In the genomic region with DNA sequence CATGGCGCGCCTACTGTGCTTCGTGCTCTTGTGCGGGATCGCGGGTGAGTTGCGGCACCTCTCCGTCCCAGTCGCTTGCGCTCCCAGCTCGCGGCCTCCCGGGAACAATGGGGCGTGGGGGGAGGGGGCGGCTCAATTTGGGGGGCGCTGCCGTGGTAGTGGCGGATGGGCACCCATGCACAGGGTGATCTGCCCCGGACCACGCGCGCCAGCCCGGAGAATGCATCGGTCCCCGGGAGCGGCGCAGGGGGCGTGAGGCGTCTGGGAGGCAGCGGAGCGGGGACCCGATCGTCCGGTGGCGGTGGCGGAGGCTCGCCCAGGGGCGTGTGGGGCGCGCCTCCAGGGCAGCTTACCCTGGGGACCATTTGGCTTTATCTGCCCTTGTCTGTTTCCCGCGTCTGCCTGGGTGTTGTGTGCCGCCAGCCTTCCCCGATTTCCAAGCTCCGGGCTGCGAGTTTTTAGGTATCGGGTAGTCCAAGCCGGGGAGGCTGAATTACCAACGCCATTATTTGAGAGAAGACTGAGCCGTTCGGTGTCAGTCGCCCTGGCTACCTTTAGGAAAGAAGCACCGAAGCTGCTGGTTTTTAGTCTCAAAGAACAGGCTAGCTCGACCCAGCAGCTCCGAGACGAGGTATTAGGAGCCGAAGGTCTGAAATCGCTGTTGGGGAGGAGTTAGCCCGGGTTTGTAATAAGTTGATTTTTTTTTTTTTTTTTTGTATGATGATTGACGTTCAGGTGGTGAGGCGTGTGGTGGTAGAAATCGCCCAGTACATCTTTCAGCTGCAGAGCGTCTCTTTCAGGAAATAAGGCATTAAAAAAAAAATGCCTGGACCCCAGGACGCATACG, we compare ENCODE assay signal across 8 mouse cellular contexts. TPM values are rescaled to one million over a fixed set of nuclear protein-coding genes. Genes with fewer than 3 reads are reported as not detected.
DNase-seq lines count a peak whose midpoint lies in the region; ATAC-seq and TF ChIP-seq lines count a peak whose summit lies in the region.

No protein-coding gene starts in this region.

- no peaks in the 10 kb centered on the region for H3K79me2 ChIP-seq in myocyte (ENCODE audit: control insufficient read depth, insufficient read depth)

- H3K27ac ChIP-seq in embryonic facial prominence, embryonic 14.5 days (replicated peaks; ENCODE audit: low read depth, low read length): peak overlapping the region; percentile 65
- peak overlapping the region; percentile 98 for H3K27ac ChIP-seq in hindbrain, embryonic 13.5 days
- peak overlapping the region; percentile 38; the same call in 1 of the 2 replicates for H3K27ac ChIP-seq in limb, embryonic 14.5 days (replicated peaks; ENCODE audit: low read depth, low read length)

- H3K4me2 ChIP-seq in embryonic facial prominence, embryonic 14.5 days (ENCODE audit: low read depth, low read length): peak overlapping the region; percentile 95
- H3K4me2 ChIP-seq in hindbrain, embryonic 13.5 days: peak overlapping the region; percentile 69
- peak overlapping the region; percentile 89 for H3K4me2 ChIP-seq in limb, embryonic 14.5 days (replicated peaks; ENCODE audit: low read depth, low read length, severe bottlenecking)
- peak overlapping the region; percentile 69 for H3K4me2 ChIP-seq in myocyte (ENCODE audit: low read depth)

- no peaks in the 10 kb centered on the region for H3K9me3 ChIP-seq in embryonic facial prominence, embryonic 14.5 days (ENCODE audit: control insufficient read depth, low read length)
- H3K9me3 ChIP-seq in hindbrain, embryonic 13.5 days: no peaks in the 10 kb centered on the region
- no peaks in the 10 kb centered on the region for H3K9me3 ChIP-seq in limb, embryonic 14.5 days (ENCODE audit: control insufficient read depth, low read length)

- H3K36me3 ChIP-seq in embryonic facial prominence, embryonic 14.5 days (ENCODE audit: control insufficient read depth, insufficient read depth, low read length): no peaks in the 10 kb centered on the region
- H3K36me3 ChIP-seq in hindbrain, embryonic 13.5 days: no peaks in the 10 kb centered on the region
- H3K36me3 ChIP-seq in limb, embryonic 14.5 days (ENCODE audit: control insufficient read depth, insufficient read depth, low read length): no peaks in the 10 kb centered on the region
- H3K36me3 ChIP-seq in myocyte (ENCODE audit: control insufficient read depth, insufficient read depth): no peaks in the 10 kb centered on the region

- TF ChIP-seq POLR2A in limb, embryonic 14.5 days (IDR thresholded peaks at IDR 0.05; ENCODE audit: borderline replicate concordance, extremely low read depth, insufficient read depth, insufficient read length): no peak
- no peak for TF ChIP-seq POLR2A in myocyte (IDR thresholded peaks at IDR 0.05; ENCODE audit: insufficient read length, low read depth)

- H3ac ChIP-seq in myocyte (ENCODE audit: control insufficient read depth, insufficient read length): peak overlapping the region; percentile 57

- ATAC-seq in embryonic facial prominence, embryonic 14.5 days (ENCODE audit: low read depth): peak; percentile 49
- ATAC-seq in hindbrain, embryonic 13.5 days (ENCODE audit: low FRiP score): peak; percentile 67
- ATAC-seq in limb, embryonic 14.5 days (ENCODE audit: low FRiP score, low read depth): peak; percentile 41; the same call in 1 of the 2 replicates
- no peak for ATAC-seq in activated CD4-positive, CD25-positive, alpha-beta regulatory T cell, adult 4 months

- peak overlapping the region; percentile 82 for H3K4me3 ChIP-seq in embryonic facial prominence, embryonic 14.5 days (ENCODE audit: low read depth, low read length)
- H3K4me3 ChIP-seq in hindbrain, embryonic 13.5 days: peak overlapping the region; percentile 93
- H3K4me3 ChIP-seq in limb, embryonic 14.5 days (replicated peaks; ENCODE audit: low read length): peak overlapping the region; percentile 83
- peak overlapping the region; percentile 25 for H3K4me3 ChIP-seq in myocyte

- H3K9ac ChIP-seq in embryonic facial prominence, embryonic 14.5 days (ENCODE audit: low read depth, low read length): peak overlapping the region; percentile 79
- peak overlapping the region; percentile 97 for H3K9ac ChIP-seq in hindbrain, embryonic 13.5 days
- H3K9ac ChIP-seq in limb, embryonic 14.5 days (ENCODE audit: low read depth, low read length, severe bottlenecking): peak overlapping the region; percentile 79

- H3K27me3 ChIP-seq in embryonic facial prominence, embryonic 14.5 days (replicated peaks; ENCODE audit: control insufficient read depth, insufficient read depth, low read length): 0 out of 2 replicates have a peak, but pooled peaks cover 4% of the 10 kb centered on the region
- no peaks in the 10 kb centered on the region for H3K27me3 ChIP-seq in hindbrain, embryonic 13.5 days
- H3K27me3 ChIP-seq in limb, embryonic 14.5 days (ENCODE audit: control insufficient read depth, insufficient read depth, low read length): no peaks in the 10 kb centered on the region
- no peaks in the 10 kb centered on the region for H3K27me3 ChIP-seq in myocyte (ENCODE audit: control insufficient read depth, insufficient read depth, insufficient read length)

- DNase-seq in left cerebral cortex, adult 18-20 months (ENCODE audit: low spot score in 2 of 2): peak; percentile 20 to 36
- no peak for DNase-seq in left cerebral cortex, adult 11 months (ENCODE audit: low spot score)
- peak; percentile 6 for DNase-seq in T-cell, adult 2 months (ENCODE audit: low spot score)
- DNase-seq in embryonic facial prominence, embryonic 14.5 days (ENCODE audit: low spot score): peak; percentile 16
- no peak for DNase-seq in limb, embryonic 14.5 days (ENCODE audit: low spot score)

- WGBS in embryonic facial prominence, embryonic 14.5 days: under 1% methylated on average over 35 of the region's 65 CpGs
- WGBS in hindbrain, embryonic 13.5 days: under 1% methylated on average over 62 of the region's 65 CpGs
- under 1% methylated on average over 49 of the region's 65 CpGs for WGBS in limb, embryonic 14.5 days

- peaks cover 5% of the 10 kb centered on the region for H3K4me1 ChIP-seq in embryonic facial prominence, embryonic 14.5 days (ENCODE audit: control insufficient read depth, insufficient read depth, low read length)
- H3K4me1 ChIP-seq in hindbrain, embryonic 13.5 days (replicated peaks): peaks cover 41% of the 10 kb centered on the region
- peaks cover 9% of the 10 kb centered on the region; the same call in 1 of the 2 replicates for H3K4me1 ChIP-seq in limb, embryonic 14.5 days (ENCODE audit: control insufficient read depth, insufficient read depth, low read length)

TF ChIP-seq in myocyte, 11 proteins besides CTCF, POLR2A, EP300 and RAD21:
- TF ChIP-seq MAX (IDR thresholded peaks at IDR 0.05; ENCODE audit: low read depth) (no peak), USF1 (IDR thresholded peaks at IDR 0.05; ENCODE audit: low read depth) (no peak), POLR2AphosphoS2 (IDR thresholded peaks at IDR 0.05; ENCODE audit: insufficient read length, low read depth) (no peak), TCF12 (IDR thresholded peaks at IDR 0.05; ENCODE audit: insufficient read depth, poor library complexity, severe bottlenecking) (no peak), SRF (IDR thresholded peaks at IDR 0.05; ENCODE audit: control insufficient read depth, insufficient read length, low read depth) (no peak), TCF3 (IDR thresholded peaks at IDR 0.05; ENCODE audit: insufficient read length, low read depth) (no peak), CEBPB (IDR thresholded peaks at IDR 0.05; ENCODE audit: insufficient read depth, poor library complexity, severe bottlenecking) (no peak), REST (IDR thresholded peaks at IDR 0.05; ENCODE audit: insufficient read depth, insufficient read length) (no peak), MYOD1 (IDR thresholded peaks at IDR 0.05; ENCODE audit: control insufficient read depth in 1 of 3, insufficient read length in 2 of 3, low read depth in 2 of 3) (no peak), E2F4 (IDR thresholded peaks at IDR 0.05; ENCODE audit: insufficient read depth) (no peak)

RNA-seq across cellular contexts. Expression of a gene that starts 0.8 kb away (rescaled TPM):
- 10 to 100 TPM; 22.0 to 26.8 TPM for total RNA-seq in left cerebral cortex, adult 18-20 months (2021)
- 14.4 and 15.5 TPM in 2 replicates for polyA plus RNA-seq in embryonic facial prominence, embryonic 14.5 days (2014; fragmentation: Nextera tagmentation; extraction: Ambion mirVana)
- polyA plus RNA-seq in hindbrain, embryonic 13.5 days (2015; fragmentation: Nextera tagmentation; extraction: Ambion mirVana): 129 and 131 TPM in 2 replicates
- polyA plus RNA-seq in limb, embryonic 14.5 days (2012; rRNA removed): 10.5 and 11.6 TPM in 2 replicates
- 11.5 and 13.4 TPM in 2 replicates for polyA plus RNA-seq in limb, embryonic 14.5 days (2014; fragmentation: Nextera tagmentation; extraction: Ambion mirVana)
- polyA plus RNA-seq in myocyte (2012; fragmentation: generic; extraction: Trizol): 0.67 TPM
- under 1 TPM; 0.27 to 0.53 TPM for polyA plus RNA-seq in activated CD4-positive, CD25-positive, alpha-beta regulatory T cell, adult 4 months (2017; shearing (Covaris generic))

Comparison
In these comparisons a context has a peak if more than half of its experiments do, and no peak if none do; other contexts are left out.
1. DNase-seq: peak in left cerebral cortex, adult 18-20 months (2 of 2), T-cell, adult 2 months (single experiment) and embryonic facial prominence, embryonic 14.5 days (single experiment); none in left cerebral cortex, adult 11 months (single experiment) and limb, embryonic 14.5 days (single experiment).
2. H3K27ac ChIP-seq: peak in every context shown above with its lines; median percentile 98 in hindbrain, embryonic 13.5 days; 65 in embryonic facial prominence, embryonic 14.5 days; 38 in limb, embryonic 14.5 days.
3. H3K4me3 ChIP-seq: peak in every context shown above with its lines; median percentile 93 in hindbrain, embryonic 13.5 days; 83 in limb, embryonic 14.5 days; 82 in embryonic facial prominence, embryonic 14.5 days; 25 in myocyte.
4. Peak in every context shown above with its lines, with median percentiles within 50 percentile points of each other: H3K4me2 ChIP-seq and H3K9ac ChIP-seq.